Mouse (Mus musculus) small intestine, adult 2 months (tissue): Measurements from ENCODE around the gene Ston2. TPM values are rescaled to one million over a fixed set of nuclear protein-coding genes. Genes with fewer than 3 reads are reported as not detected.
"Not testable (repeated sequence)": the region's sequence is repeated elsewhere in the genome, so short reads cannot be mapped to it uniquely, and the experiment has no call there.

Experiments used
- H3K27ac ChIP-seq: fragments of 200-500 bp; 2 replicates; pipeline ENCODE4 v1.5.1; 2012; ENCODE audit warnings: low read depth, low read length, control low read depth, inconsistent platforms; ENCODE audit not compliant: insufficient read depth
- H3K27me3 ChIP-seq: fragments of 200-500 bp; 2 replicates; pipeline ENCODE4 v1.6.1; 2012; ENCODE audit warnings: mild to moderate bottlenecking, moderate library complexity, low read length, inconsistent platforms; ENCODE audit not compliant: control insufficient read depth, insufficient read depth
- H3K36me3 ChIP-seq: fragments of 200-500 bp; 2 replicates; pipeline ENCODE4 v1.6.1; 2012; ENCODE audit warnings: mild to moderate bottlenecking, low read length, control low read depth, inconsistent platforms; ENCODE audit not compliant: control insufficient read depth, insufficient read depth
- H3K4me1 ChIP-seq: fragments of 200-500 bp; 2 replicates; pipeline ENCODE4 v1.6.1; 2012; ENCODE audit warnings: low read length, inconsistent platforms, mixed read lengths; ENCODE audit not compliant: control insufficient read depth, insufficient read depth, insufficient read length
- H3K4me3 ChIP-seq: fragments of 200-500 bp; 2 replicates; pipeline ENCODE4 v1.5.1; 2012; ENCODE audit warnings: low read depth, mild to moderate bottlenecking, control low read depth, inconsistent platforms, low read length, moderate library complexity
- CTCF ChIP-seq: fragments of 200-500 bp; IDR thresholded peaks from 2 replicates; pipeline ENCODE4 v1.5.1; 2012; ENCODE audit warnings: low read depth, mild to moderate bottlenecking, control low read depth, inconsistent platforms, low read length, moderate library complexity, mixed read lengths; ENCODE audit not compliant: insufficient replicate concordance, insufficient read length; ENCODE audit errors: extremely low read depth
- POLR2A ChIP-seq: fragments of 200-500 bp; IDR thresholded peaks from 2 replicates; pipeline ENCODE4 v1.6.1; 2012; ENCODE audit warnings: low read depth, mild to moderate bottlenecking, control low read depth, inconsistent platforms, low read length, moderate library complexity
- WGBS: fragments of 180-500 bp; shearing (Covaris S2); methylation state at CpG from one replicate; pipeline ENCODE4 v1.1.7; 2018; 5-methylcytosine and 5-hydroxymethylcytosine counted together
- polyA plus RNA-seq: library from polyadenylated mRNA; depleted of rRNA; stranded (reverse); fragments of >200 nt; gene quantifications from 2 replicates; pipeline ENCODE4 v1.2.3, GENCODE M21; 2012

Ston2 gene
- polyA plus RNA-seq, 1 experiment = 13.1 TPM

DNA sequence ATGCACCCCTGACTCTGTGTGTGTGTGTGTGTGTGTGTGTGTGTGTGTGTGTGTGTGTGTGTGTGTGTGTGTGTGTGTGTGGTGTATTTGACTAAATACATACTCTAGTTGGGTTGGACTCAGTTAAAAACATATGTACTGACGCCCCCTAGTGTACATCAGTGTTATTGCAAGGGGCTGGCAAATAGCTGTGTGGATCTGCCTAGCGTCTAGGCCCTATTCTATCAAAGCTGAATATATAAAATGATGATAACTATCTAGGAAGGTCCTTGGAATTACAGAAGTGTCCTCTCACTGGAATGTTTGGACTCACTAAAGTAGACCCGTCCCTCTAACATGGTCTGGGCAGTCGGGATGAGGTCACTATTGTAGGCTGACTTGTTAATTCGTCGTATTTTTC is 1.6 kb upstream of the Ston2 start:
- TF ChIP-seq CTCF (no peak), POLR2A (no peak)
- no peaks in the 10 kb centered on the region for H3K27me3 ChIP-seq
- no peak overlapping the region for H3K4me3 ChIP-seq
- H3K4me1 ChIP-seq = no peaks in the 10 kb centered on the region; the same call in 1 of the 2 replicates
- 54% methylated on average over 6 of the region's 6 CpGs for WGBS
- no peaks in the 10 kb centered on the region for H3K36me3 ChIP-seq
- no peak overlapping the region for H3K27ac ChIP-seq

GRCm38 (mm10) chr12:91788446-91788845 is 259 bp upstream of the Ston2 start:
- not testable (repeated sequence) for H3K27ac ChIP-seq, H3K36me3 ChIP-seq, H3K27me3 ChIP-seq, H3K4me1 ChIP-seq, H3K4me3 ChIP-seq
- peak; percentile 18; the same call in 1 of the 2 replicates for TF ChIP-seq CTCF
- WGBS = 53% methylated on average over 3 of the region's 3 CpGs

GRCm38 (mm10) chr12:91786355-91786754 is 1.8 kb downstream of the Ston2 start:
- no peaks in the 10 kb centered on the region for H3K36me3 ChIP-seq
- H3K27ac ChIP-seq = no peak overlapping the region
- H3K4me3 ChIP-seq = no peak overlapping the region
- no peaks in the 10 kb centered on the region for H3K27me3 ChIP-seq
- TF ChIP-seq POLR2A (no peak), CTCF (no peak)
- 17% methylated on average over 10 of the region's 10 CpGs for WGBS
- no peaks in the 10 kb centered on the region; the same call in 1 of the 2 replicates for H3K4me1 ChIP-seq

DNA sequence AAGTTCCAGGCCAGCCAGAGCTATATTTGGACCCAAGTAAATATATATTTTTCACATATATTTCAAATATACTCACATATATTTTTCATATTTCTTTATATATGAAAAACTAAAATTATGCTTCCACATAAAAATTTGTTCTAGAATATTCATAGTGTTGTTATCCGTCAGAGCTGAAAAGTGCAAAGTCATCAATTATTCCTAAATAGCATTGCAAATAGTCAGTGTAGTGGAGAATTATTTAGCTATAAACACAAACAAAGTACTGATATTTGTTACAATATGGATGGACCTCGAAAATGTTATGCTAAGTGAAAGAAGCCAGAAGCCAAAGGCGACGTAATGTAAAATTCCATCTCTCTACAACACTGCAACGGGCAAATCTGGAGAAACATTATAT is 6.8 kb downstream of the Ston2 start:
- WGBS = 91% methylated on average over 5 of the region's 5 CpGs
- Histone ChIP-seq H3K27me3 (no peaks in the 10 kb centered on the region), H3K4me1 (peaks cover 4% of the 10 kb centered on the region), H3K27ac (no peak overlapping the region), H3K36me3 (no peaks in the 10 kb centered on the region), H3K4me3 (no peak overlapping the region)
- no peak for TF ChIP-seq CTCF
- TF ChIP-seq POLR2A = no peak

DNA sequence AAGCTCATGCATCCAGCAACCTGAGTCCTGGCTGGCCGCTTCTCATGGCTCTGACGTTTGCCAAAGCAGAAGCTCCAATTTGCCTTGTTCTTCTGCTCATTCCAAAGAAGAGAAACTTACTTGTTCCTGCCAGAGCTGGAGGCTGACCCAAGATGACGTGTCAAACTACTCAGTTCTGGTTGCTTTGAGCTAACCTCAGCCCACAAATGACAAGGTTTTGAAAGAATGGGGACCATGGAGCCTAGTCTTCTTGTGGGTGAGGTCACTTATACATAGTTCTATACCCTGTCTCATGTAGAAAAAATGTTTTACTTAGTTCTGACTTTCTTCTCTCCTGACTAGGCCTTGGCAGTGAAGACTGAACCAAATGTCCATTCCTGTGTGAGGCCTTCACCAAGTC is 7.7 kb downstream of the Ston2 start:
- Histone ChIP-seq H3K4me3 (no peak overlapping the region), H3K27me3 (no peaks in the 10 kb centered on the region), H3K36me3 (no peaks in the 10 kb centered on the region), H3K4me1 (peaks cover 4% of the 10 kb centered on the region; the same call in 1 of the 2 replicates), H3K27ac (no peak overlapping the region)
- TF ChIP-seq CTCF = no peak
- no peak for TF ChIP-seq POLR2A
- WGBS = 85% methylated on average over 3 of the region's 3 CpGs

DNA sequence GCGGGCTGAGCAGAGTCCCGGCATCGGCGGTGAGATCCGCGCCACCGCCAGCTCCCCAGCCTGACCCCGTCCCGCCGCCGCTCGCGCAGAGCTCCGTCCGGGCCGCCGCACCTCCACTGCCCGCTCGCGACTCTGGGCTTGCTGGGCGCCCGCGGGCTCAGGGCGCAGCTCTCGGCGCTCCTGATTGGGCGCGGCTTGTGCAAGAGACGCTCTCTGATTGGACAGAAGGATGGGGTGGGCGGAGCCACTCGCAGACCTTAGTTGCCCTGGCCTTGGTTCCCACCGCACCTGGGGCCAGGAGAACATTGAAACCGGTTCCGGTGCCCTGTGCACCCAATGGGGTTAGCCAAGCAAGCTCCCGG is 9.2 kb downstream of the Ston2 start:
- peak overlapping the region; percentile 81 for H3K4me3 ChIP-seq
- H3K36me3 ChIP-seq = no peaks in the 10 kb centered on the region
- H3K27ac ChIP-seq = no peak overlapping the region
- H3K4me1 ChIP-seq = peaks cover 4% of the 10 kb centered on the region; the same call in 1 of the 2 replicates
- no peaks in the 10 kb centered on the region for H3K27me3 ChIP-seq
- under 1% methylated on average over 35 of the region's 35 CpGs for WGBS
- no peak for TF ChIP-seq CTCF
- TF ChIP-seq POLR2A = peak; percentile 35; the same call in 1 of the 2 replicates

GRCm38 (mm10) chr12:91778211-91779003 is 9.8 kb downstream of the Ston2 start:
- no peak overlapping the region for H3K27ac ChIP-seq
- H3K27me3 ChIP-seq = no peaks in the 10 kb centered on the region
- peaks cover 4% of the 10 kb centered on the region; the same call in 1 of the 2 replicates for H3K4me1 ChIP-seq
- H3K36me3 ChIP-seq = no peaks in the 10 kb centered on the region
- TF ChIP-seq CTCF = no peak
- H3K4me3 ChIP-seq = peak overlapping the region; percentile 81
- under 1% methylated on average over 51 of the region's 51 CpGs for WGBS

DNA sequence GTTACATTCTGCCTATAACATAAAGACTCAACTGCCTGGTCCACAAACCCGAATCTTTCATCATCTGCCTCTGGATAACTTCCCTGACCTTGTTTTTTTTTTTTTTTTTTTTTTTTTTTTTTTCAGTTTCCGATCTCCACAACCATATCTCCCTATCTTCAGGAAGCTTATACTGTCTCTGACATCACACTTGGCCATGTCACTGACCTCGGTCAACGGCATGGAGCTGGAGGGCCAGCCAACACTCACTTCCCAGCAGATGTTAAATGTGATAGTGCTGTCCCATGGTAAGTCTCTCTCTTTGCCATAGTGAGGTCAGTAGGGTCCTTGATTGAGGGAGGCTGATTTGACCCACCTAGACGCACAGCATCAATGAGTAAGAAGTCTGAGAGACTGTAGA is 11.8 kb downstream of the Ston2 start:
- TF ChIP-seq POLR2A (no peak), CTCF (no peak)
- Histone ChIP-seq H3K36me3 (no peaks in the 10 kb centered on the region), H3K27me3 (no peaks in the 10 kb centered on the region), H3K27ac (no peak overlapping the region), H3K4me1 (peaks cover 4% of the 10 kb centered on the region; the same call in 1 of the 2 replicates), H3K4me3 (no peak overlapping the region)
- 79% methylated on average over 5 of the region's 5 CpGs for WGBS
